Mouse (Mus musculus) CH12.LX (cell line): ENCODE data around the gene D130052B06Rik. TPM values are rescaled to one million over a fixed set of nuclear protein-coding genes. Genes with fewer than 3 reads are reported as not detected.

ENCODE experiments used
- DNase-seq: peaks from one replicate; pipeline ENCODE4 v3.0.0-alpha.2; 2013; ENCODE audit errors: extremely low read depth
- H3K27ac ChIP-seq: 2 replicates; pipeline ENCODE4 v1.5.1; 2012; ENCODE audit warnings: low read depth, mild to moderate bottlenecking, control low read depth, moderate library complexity; ENCODE audit not compliant: insufficient read depth
- H3K27me3 ChIP-seq: replicated peaks from 2 replicates; pipeline ENCODE3; 2012; ENCODE audit warnings: inconsistent platforms
- H3K36me3 ChIP-seq, 2 experiments: replicated peaks in 1 of 2; 2 replicates each; pipeline versions ENCODE3 to v1.6.1; 2012; ENCODE audit warnings: inconsistent platforms in 1 of 2, low read length in 1 of 2, mild to moderate bottlenecking in 1 of 2, mixed read lengths in 1 of 2, moderate library complexity in 1 of 2; ENCODE audit not compliant: control insufficient read depth in 1 of 2, insufficient read depth in 1 of 2
- H3K4me1 ChIP-seq, 2 experiments: 2 replicates each; pipeline ENCODE4 v1.6.1; 2012; ENCODE audit warnings: inconsistent platforms in 1 of 2, moderate library complexity in 1 of 2; ENCODE audit not compliant: insufficient read depth in 2 of 2, control insufficient read depth in 1 of 2
- H3K4me2 ChIP-seq: 2 replicates; pipeline ENCODE4 v1.6.1; 2012; ENCODE audit warnings: low read depth, mild to moderate bottlenecking, control low read depth; ENCODE audit not compliant: poor library complexity, insufficient read depth, severe bottlenecking
- H3K4me3 ChIP-seq, 3 experiments: fragments of 150-350 bp in 1 of 3; sonication (generic) in 1 of 3; replicated peaks in 1 of 3; 2 replicates each; pipeline versions ENCODE3 to v1.5.1; 2011 to 2012; ENCODE audit warnings: low read depth in 2 of 3, low read length in 2 of 3, mild to moderate bottlenecking in 2 of 3, moderate library complexity in 2 of 3, control low read depth in 1 of 3, improper control_type of control experiment in 1 of 3, inconsistent platforms in 1 of 3, mixed read lengths in 1 of 3; ENCODE audit not compliant: poor library complexity in 1 of 3
- H3K79me2 ChIP-seq: replicated peaks from 2 replicates; pipeline ENCODE4 v1.6.1; 2012; ENCODE audit warnings: mild to moderate bottlenecking, moderate library complexity; ENCODE audit not compliant: control insufficient read depth, poor library complexity, insufficient read depth, severe bottlenecking; ENCODE audit errors: extremely low read depth
- H3K9ac ChIP-seq: 2 replicates; pipeline ENCODE4 v1.6.1; 2012; ENCODE audit warnings: low read depth, mild to moderate bottlenecking, control low read depth, moderate library complexity; ENCODE audit not compliant: insufficient read depth
- H3K9me3 ChIP-seq: replicated peaks from 2 replicates; pipeline ENCODE3; 2012; ENCODE audit warnings: low read length, inconsistent platforms, mixed read lengths
- BHLHE40 ChIP-seq: IDR thresholded peaks from 2 replicates; pipeline ENCODE4 v1.6.1; 2011; ENCODE audit warnings: mild to moderate bottlenecking, low read depth, low read length, improper control_type of control experiment
- CHD2 ChIP-seq: IDR thresholded peaks from 2 replicates; pipeline ENCODE4 v1.6.1; 2011; ENCODE audit warnings: low read length, improper control_type of control experiment
- CTCF ChIP-seq, 2 experiments: IDR thresholded peaks in 1 of 2; conservative IDR thresholded peaks in 1 of 2; 2 replicates each; pipeline ENCODE4 v1.5.1; 2011 to 2012; ENCODE audit warnings: low read depth in 2 of 2, low read length in 2 of 2, improper control_type of control experiment in 1 of 2, inconsistent platforms in 1 of 2, mild to moderate bottlenecking in 1 of 2, moderate library complexity in 1 of 2
- E2F4 ChIP-seq: IDR thresholded peaks from 2 replicates; pipeline ENCODE4 v1.6.1; 2011; ENCODE audit warnings: low read depth, low read length, improper control_type of control experiment; ENCODE audit not compliant: insufficient replicate concordance
- EP300 ChIP-seq: IDR thresholded peaks from 2 replicates; pipeline ENCODE4 v1.6.1; 2011; ENCODE audit warnings: low read length, improper control_type of control experiment
- JUN ChIP-seq: IDR thresholded peaks from 2 replicates; pipeline ENCODE4 v1.6.1; 2011; ENCODE audit warnings: low read depth, mild to moderate bottlenecking, low read length, improper control_type of control experiment, moderate library complexity; ENCODE audit not compliant: insufficient read depth
- KAT2A ChIP-seq: IDR thresholded peaks from 2 replicates; pipeline ENCODE4 v1.6.1; 2012; ENCODE audit warnings: low read length, improper control_type of control experiment, inconsistent platforms; ENCODE audit not compliant: insufficient replicate concordance
- MAFK ChIP-seq: IDR thresholded peaks from 2 replicates; pipeline ENCODE4 v1.6.1; 2011; ENCODE audit warnings: low read length, improper control_type of control experiment; ENCODE audit not compliant: insufficient replicate concordance
- MAX ChIP-seq: IDR thresholded peaks from 2 replicates; pipeline ENCODE4 v1.6.1; 2011; ENCODE audit warnings: low read length, improper control_type of control experiment
- MEF2A ChIP-seq: IDR thresholded peaks from 2 replicates; pipeline ENCODE4 v1.6.1; 2014; ENCODE audit warnings: low read depth, mild to moderate bottlenecking, inconsistent platforms, low read length, improper control_type of control experiment, borderline replicate concordance
- MXI1 ChIP-seq: IDR thresholded peaks from 2 replicates; pipeline ENCODE4 v1.6.1; 2011; ENCODE audit warnings: mild to moderate bottlenecking, low read depth, low read length, improper control_type of control experiment
- MYC ChIP-seq: IDR thresholded peaks from 2 replicates; pipeline ENCODE4 v1.6.1; 2011; ENCODE audit warnings: low read depth, mild to moderate bottlenecking, improper control_type of control experiment, low read length
- NELFE ChIP-seq: IDR thresholded peaks from 2 replicates; pipeline ENCODE4 v1.6.1; 2011; ENCODE audit warnings: low read depth, low read length, improper control_type of control experiment
- NRF1 ChIP-seq: IDR thresholded peaks from 2 replicates; pipeline ENCODE4 v1.6.1; 2014; ENCODE audit warnings: low read depth, mild to moderate bottlenecking, inconsistent platforms, low read length, improper control_type of control experiment, moderate library complexity
- POLR2A ChIP-seq: IDR thresholded peaks from 2 replicates; pipeline ENCODE4 v1.6.1; 2011; ENCODE audit warnings: low read depth, mild to moderate bottlenecking, improper control_type of control experiment, low read length
- RCOR1 ChIP-seq: conservative IDR thresholded peaks from 2 replicates; pipeline ENCODE4 v1.6.1; 2012; ENCODE audit warnings: low read depth, mild to moderate bottlenecking, inconsistent platforms, low read length, improper control_type of control experiment
- SIN3A ChIP-seq: IDR thresholded peaks from 2 replicates; pipeline ENCODE4 v1.6.1; 2012; ENCODE audit warnings: low read length, improper control_type of control experiment, inconsistent platforms
- SMC3 ChIP-seq: IDR thresholded peaks from 2 replicates; pipeline ENCODE4 v1.6.1; 2011; ENCODE audit warnings: low read depth, low read length, improper control_type of control experiment
- TBP ChIP-seq: conservative IDR thresholded peaks from 2 replicates; pipeline ENCODE4 v1.6.1; 2011; ENCODE audit warnings: low read depth, low read length, improper control_type of control experiment
- TCF12 ChIP-seq: IDR thresholded peaks from 2 replicates; pipeline ENCODE4 v1.6.1; 2014; ENCODE audit warnings: low read depth, mild to moderate bottlenecking, inconsistent platforms, low read length, improper control_type of control experiment
- USF2 ChIP-seq: conservative IDR thresholded peaks from 2 replicates; pipeline ENCODE4 v1.6.1; 2011; ENCODE audit warnings: low read depth, low read length, improper control_type of control experiment
- ZKSCAN1 ChIP-seq: IDR thresholded peaks from 2 replicates; pipeline ENCODE4 v1.6.1; 2012; ENCODE audit warnings: low read depth, inconsistent platforms, low read length, improper control_type of control experiment, borderline replicate concordance
- ZNF384 ChIP-seq: IDR thresholded peaks from 2 replicates; pipeline ENCODE4 v1.6.1; 2012; ENCODE audit warnings: low read depth, low read length, improper control_type of control experiment, inconsistent platforms
- dilution Hi-C: fragments of 300-500 bp; cut with MboI; formaldehyde crosslinking; loops from 2 replicates; pipeline ENCODE4 v1.14.3; 2020; ENCODE audit warnings: low sequenced_read_pairs; ENCODE audit not compliant: extremely low pct_unique_long_range_greater_than_20kb, extremely low pct_ligation_motif_present
- in situ Hi-C: fragments of 300-500 bp; cut with MboI; formaldehyde crosslinking; loops from 3 replicates; pipeline ENCODE4 v1.14.3; 2019; ENCODE audit warnings: low sequenced_read_pairs, low pct_ligation_motif_present, low pct_unique_long_range_greater_than_20kb, mixed read lengths
- polyA plus RNA-seq: library from polyadenylated mRNA; unstranded; fragments of >175 nt; gene quantifications from 2 replicates; pipeline ENCODE4 v1.2.1, GENCODE M21; 2012; ENCODE audit warnings: low read depth; ENCODE audit not compliant: insufficient read length
- total RNA-seq, 2 experiments: library from RNA; depleted of rRNA; stranded (reverse); fragments of 300-350 nt in 1 of 2; fragments of >200 nt in 1 of 2; gene quantifications; 2 replicates each; pipeline ENCODE4 v1.2.3; 2012 to 2014

Gene D130052B06Rik
- total RNA-seq (2012; rRNA removed): not detected in 2 replicates
- total RNA-seq (2014; rRNA removed): not detected in 2 replicates
- not detected in 2 replicates for polyA plus RNA-seq

- Histone ChIP-seq H3K4me3 (no peak within 1 kb of the TSS), H3K4me1 (no peaks in the 10 kb centered on the region; a peak in 1 of 4 replicates), H3K27me3 (peaks cover 41% of the 10 kb centered on the region), H3K79me2 (no peaks in the 10 kb centered on the region), H3K9me3 (no peaks in the 10 kb centered on the region), H3K36me3 (no peaks in the 10 kb centered on the region), H3K9ac (no peak within 1 kb of the TSS), H3K4me2 (no peak within 1 kb of the TSS), H3K27ac (no peak within 1 kb of the TSS)
- dilution Hi-C loops: no loop called here
- no peak for TF ChIP-seq JUN
- no peak for TF ChIP-seq SIN3A
- TF ChIP-seq MAX: no peak
- TF ChIP-seq MXI1: no peak
- no peak for TF ChIP-seq TBP
- no peak for TF ChIP-seq ZNF384
- no peak for TF ChIP-seq RCOR1
- no peak for TF ChIP-seq SMC3
- TF ChIP-seq MYC: no peak
- TF ChIP-seq ZKSCAN1: no peak
- TF ChIP-seq MEF2A: no peak
- TF ChIP-seq BHLHE40: no peak
- in situ Hi-C loops: no loop called here
- no peak for DNase-seq
These were observed at the start of gene D130052B06Rik for GRCm38 (mm10) chr11:33598986-33599385. Gene D130052B06Rik, plus strand, starts transcription at chr11:33599302.

- in situ Hi-C loops: loop anchor here (5.0 kb wide), 1 partner anchor 374 kb away; no protein-coding TSS in a partner anchor
- Histone ChIP-seq H3K9ac (no peak overlapping the region), H3K4me1 (peaks cover 13 to 23% of the 10 kb centered on the region in 2 experiments), H3K9me3 (no peaks in the 10 kb centered on the region)
- no peak for TF ChIP-seq E2F4
- TF ChIP-seq POLR2A: no peak
- TF ChIP-seq USF2: no peak
- no peak for TF ChIP-seq CHD2
- TF ChIP-seq ZNF384: no peak
- TF ChIP-seq RCOR1: no peak
- TF ChIP-seq TCF12: no peak
- TF ChIP-seq NRF1: no peak
- TF ChIP-seq EP300: no peak
- no peak for TF ChIP-seq MAFK
- no peak for TF ChIP-seq NELFE
- TF ChIP-seq KAT2A: no peak
- TF ChIP-seq MAX: no peak
- no peak for TF ChIP-seq ZKSCAN1
- TF ChIP-seq SMC3: no peak
- TF ChIP-seq CTCF (conservative IDR thresholded peaks at IDR 0.05 in 1 of 2, IDR thresholded peaks at IDR 0.05 in 1 of 2; ENCODE audit: low read depth in 2 of 2, low read length in 2 of 2): no peak
- TF ChIP-seq, all 38 proteins: peak for 0
- Histone ChIP-seq H3K4me3 (no peak overlapping the region), H3K79me2 (no peaks in the 10 kb centered on the region), H3K27ac (no peak overlapping the region), H3K27me3 (no peaks in the 10 kb centered on the region), H3K36me3 (no peaks in the 10 kb centered on the region), H3K4me2 (no peak overlapping the region)
- DNase-seq: no peak
- dilution Hi-C loops: no loop called here
These were observed 48.1 kb upstream of the D130052B06Rik start for GRCm38 (mm10) chr11:33550861-33551560.
